Mouse (Mus musculus): ENCODE results near the gene Ndufc2. TPM values are rescaled to one million over a fixed set of nuclear protein-coding genes. Genes with fewer than 3 reads are reported as not detected.
A peak's percentile ranks its signal among the peaks of the same experiment; 100 is the strongest.

Ndufc2 gene
- 395 and 403 TPM in 2 replicates for polyA plus RNA-seq (2015; fragmentation: Nextera tagmentation; extraction: Ambion mirVana)

- Histone ChIP-seq H3K27ac (peak within 1 kb of the TSS; percentile 81), H3K36me3 (peaks cover 11% of the 10 kb centered on the region; the same call in 1 of the 2 replicates), H3K4me2 (replicated peaks) (peak within 1 kb of the TSS; percentile 84), H3K27me3 (no peaks in the 10 kb centered on the region), H3K4me3 (replicated peaks) (peak within 1 kb of the TSS; percentile 92), H3K4me1 (replicated peaks) (peaks cover 22% of the 10 kb centered on the region), H3K9me3 (no peaks in the 10 kb centered on the region), H3K9ac (replicated peaks) (peak within 1 kb of the TSS; percentile 98)
- ATAC-seq, result peak; percentile 95
- under 1% methylated on average over 54 of the region's 54 CpGs for WGBS
These were observed at the start of gene Ndufc2 for GRCm38 (mm10) chr7:97399960-97400715. Gene Ndufc2 (plus strand): TSS chr7:97400003.

GRCm38 (mm10) chr7:97350891-97351290 is 48.9 kb upstream of the Ndufc2 start:
- H3K4me1 ChIP-seq (replicated peaks), result 0 out of 2 replicates have a peak, but pooled peaks cover 3% of the 10 kb centered on the region
- H3K36me3 ChIP-seq, result peaks cover 14% of the 10 kb centered on the region
- no peaks in the 10 kb centered on the region for H3K27me3 ChIP-seq
- H3K9me3 ChIP-seq, result no peaks in the 10 kb centered on the region
- WGBS, result 74% methylated on average over 5 of the region's 5 CpGs
- no peak overlapping the region for H3K4me2 ChIP-seq (replicated peaks)
- no peak for ATAC-seq
- H3K27ac ChIP-seq, result no peak overlapping the region
- no peak overlapping the region for H3K4me3 ChIP-seq (replicated peaks)
- H3K9ac ChIP-seq (replicated peaks), result no peak overlapping the region

- WGBS, result 90% methylated on average over 11 of the region's 11 CpGs
- ATAC-seq, result no peak
- Histone ChIP-seq H3K27me3 (no peaks in the 10 kb centered on the region), H3K4me1 (replicated peaks) (no peaks in the 10 kb centered on the region), H3K4me2 (replicated peaks) (no peak overlapping the region), H3K9ac (replicated peaks) (no peak overlapping the region), H3K27ac (no peak overlapping the region), H3K36me3 (peaks cover 14% of the 10 kb centered on the region), H3K9me3 (no peaks in the 10 kb centered on the region), H3K4me3 (replicated peaks) (no peak overlapping the region)
These were observed 47.9 kb upstream of the Ndufc2 start for GRCm38 (mm10) chr7:97351792-97352513.

GRCm38 (mm10) chr7:97353356-97353755 is 46.4 kb upstream of the Ndufc2 start:
- ATAC-seq, result no peak
- WGBS, result 94% methylated on average over 6 of the region's 6 CpGs
- no peaks in the 10 kb centered on the region for H3K27me3 ChIP-seq
- peaks cover 3% of the 10 kb centered on the region; the same call in 1 of the 2 replicates for H3K36me3 ChIP-seq
- H3K4me1 ChIP-seq (replicated peaks), result no peaks in the 10 kb centered on the region
- no peak overlapping the region for H3K9ac ChIP-seq (replicated peaks)
- H3K4me3 ChIP-seq (replicated peaks), result no peak overlapping the region
- H3K9me3 ChIP-seq, result no peaks in the 10 kb centered on the region
- H3K27ac ChIP-seq, result no peak overlapping the region
- H3K4me2 ChIP-seq (replicated peaks), result no peak overlapping the region

GRCm38 (mm10) chr7:97355068-97355841 is 44.5 kb upstream of the Ndufc2 start:
- H3K27me3 ChIP-seq, result no peaks in the 10 kb centered on the region
- 46% methylated on average over 13 of the region's 13 CpGs for WGBS
- ATAC-seq, result no peak

GRCm38 (mm10) chr7:97356253-97356652 is 43.5 kb upstream of the Ndufc2 start:
- Histone ChIP-seq H3K4me1 (replicated peaks) (no peaks in the 10 kb centered on the region), H3K27ac (no peak overlapping the region), H3K36me3 (no peaks in the 10 kb centered on the region), H3K4me2 (replicated peaks) (no peak overlapping the region), H3K4me3 (replicated peaks) (no peak overlapping the region), H3K27me3 (no peaks in the 10 kb centered on the region), H3K9me3 (no peaks in the 10 kb centered on the region), H3K9ac (replicated peaks) (no peak overlapping the region)
- WGBS, result 80% methylated on average over 5 of the region's 5 CpGs
- no peak for ATAC-seq

More at GRCm38 (mm10) chr7:97355068-97355841, 44.5 kb upstream of the Ndufc2 start:
- no peaks in the 10 kb centered on the region for H3K36me3 ChIP-seq
- H3K9me3 ChIP-seq, result no peaks in the 10 kb centered on the region
- no peaks in the 10 kb centered on the region for H3K4me1 ChIP-seq (replicated peaks)
- H3K9ac ChIP-seq (replicated peaks), result no peak overlapping the region
- no peak overlapping the region for H3K4me2 ChIP-seq (replicated peaks)
- H3K27ac ChIP-seq, result no peak overlapping the region
- no peak overlapping the region for H3K4me3 ChIP-seq (replicated peaks)

- no peak overlapping the region for H3K27ac ChIP-seq
- no peaks in the 10 kb centered on the region for H3K27me3 ChIP-seq
- H3K9me3 ChIP-seq, result no peaks in the 10 kb centered on the region
- no peak overlapping the region for H3K4me2 ChIP-seq (replicated peaks)
- no peak overlapping the region for H3K4me3 ChIP-seq (replicated peaks)
- H3K4me1 ChIP-seq (replicated peaks), result no peaks in the 10 kb centered on the region
- 85% methylated on average over 5 of the region's 5 CpGs for WGBS
- no peak for ATAC-seq
- H3K9ac ChIP-seq (replicated peaks), result no peak overlapping the region
- H3K36me3 ChIP-seq, result no peaks in the 10 kb centered on the region
These were observed 42.9 kb upstream of the Ndufc2 start for GRCm38 (mm10) chr7:97356875-97357276.

GRCm38 (mm10) chr7:97357840-97358239 is 42.0 kb upstream of the Ndufc2 start:
- H3K4me1 ChIP-seq (replicated peaks), result no peaks in the 10 kb centered on the region
- H3K9me3 ChIP-seq, result no peaks in the 10 kb centered on the region
- H3K4me2 ChIP-seq (replicated peaks), result no peak overlapping the region
- 78% methylated on average over 3 of the region's 3 CpGs for WGBS
- H3K27me3 ChIP-seq, result no peaks in the 10 kb centered on the region
- H3K27ac ChIP-seq, result no peak overlapping the region
- no peak overlapping the region for H3K4me3 ChIP-seq (replicated peaks)
- H3K9ac ChIP-seq (replicated peaks), result no peak overlapping the region
- no peaks in the 10 kb centered on the region for H3K36me3 ChIP-seq
- ATAC-seq, result no peak

- H3K4me3 ChIP-seq (replicated peaks), result no peak overlapping the region
- no peak overlapping the region for H3K4me2 ChIP-seq (replicated peaks)
- H3K9ac ChIP-seq (replicated peaks), result no peak overlapping the region
- WGBS, result 93% methylated on average over 4 of the region's 4 CpGs
- H3K9me3 ChIP-seq, result no peaks in the 10 kb centered on the region
- no peaks in the 10 kb centered on the region for H3K4me1 ChIP-seq (replicated peaks)
- no peak overlapping the region for H3K27ac ChIP-seq
- no peak for ATAC-seq
- no peaks in the 10 kb centered on the region for H3K36me3 ChIP-seq
- no peaks in the 10 kb centered on the region for H3K27me3 ChIP-seq
These were observed 41.5 kb upstream of the Ndufc2 start for GRCm38 (mm10) chr7:97358347-97358746.

GRCm38 (mm10) chr7:97360166-97360565 is 39.6 kb upstream of the Ndufc2 start:
- no peaks in the 10 kb centered on the region for H3K27me3 ChIP-seq
- no peak overlapping the region for H3K27ac ChIP-seq
- H3K9me3 ChIP-seq, result no peaks in the 10 kb centered on the region
- H3K4me2 ChIP-seq (replicated peaks), result no peak overlapping the region
- ATAC-seq, result no peak
- H3K36me3 ChIP-seq, result no peaks in the 10 kb centered on the region
- H3K4me1 ChIP-seq (replicated peaks), result no peaks in the 10 kb centered on the region
- H3K9ac ChIP-seq (replicated peaks), result no peak overlapping the region
- H3K4me3 ChIP-seq (replicated peaks), result no peak overlapping the region
- 64% methylated on average over 5 of the region's 5 CpGs for WGBS

- no peak overlapping the region for H3K27ac ChIP-seq
- no peak for ATAC-seq
- no peaks in the 10 kb centered on the region for H3K9me3 ChIP-seq
- H3K4me3 ChIP-seq (replicated peaks), result no peak overlapping the region
- H3K36me3 ChIP-seq, result no peaks in the 10 kb centered on the region
- H3K9ac ChIP-seq (replicated peaks), result no peak overlapping the region
- H3K4me2 ChIP-seq (replicated peaks), result no peak overlapping the region
- H3K27me3 ChIP-seq, result no peaks in the 10 kb centered on the region
- 41% methylated on average over 3 of the region's 3 CpGs for WGBS
- H3K4me1 ChIP-seq (replicated peaks), result no peaks in the 10 kb centered on the region
These were observed 38.8 kb upstream of the Ndufc2 start for GRCm38 (mm10) chr7:97360955-97361354.

- no peak overlapping the region for H3K9ac ChIP-seq (replicated peaks)
- no peaks in the 10 kb centered on the region for H3K27me3 ChIP-seq
- WGBS, result 29% methylated on average over 4 of the region's 4 CpGs
- H3K4me1 ChIP-seq (replicated peaks), result no peaks in the 10 kb centered on the region
- ATAC-seq, result no peak
- H3K4me2 ChIP-seq (replicated peaks), result no peak overlapping the region
- H3K4me3 ChIP-seq (replicated peaks), result no peak overlapping the region
- H3K9me3 ChIP-seq, result no peaks in the 10 kb centered on the region
- no peak overlapping the region for H3K27ac ChIP-seq
- H3K36me3 ChIP-seq, result no peaks in the 10 kb centered on the region
These were observed 38.3 kb upstream of the Ndufc2 start for GRCm38 (mm10) chr7:97361467-97361866.

Data from midbrain, embryonic 13.5 days (tissue).